Mouse (Mus musculus) cortical plate, adult 2 months (tissue): ENCODE measurements around the gene Padi2.

Source experiments
- CTCF ChIP-seq: fragments of 200-500 bp; IDR thresholded peaks from 2 replicates; pipeline ENCODE4 v1.5.1; 2011; ENCODE audit warnings: mild to moderate bottlenecking, control low read depth, low read length; ENCODE audit not compliant: insufficient read depth; ENCODE audit errors: extremely low read depth
- POLR2A ChIP-seq: fragments of 200-500 bp; IDR thresholded peaks from 2 replicates; pipeline ENCODE4 v1.6.1; 2011; ENCODE audit warnings: mild to moderate bottlenecking, low read length, control low read depth; ENCODE audit not compliant: insufficient read depth; ENCODE audit errors: extremely low read depth

DNA sequence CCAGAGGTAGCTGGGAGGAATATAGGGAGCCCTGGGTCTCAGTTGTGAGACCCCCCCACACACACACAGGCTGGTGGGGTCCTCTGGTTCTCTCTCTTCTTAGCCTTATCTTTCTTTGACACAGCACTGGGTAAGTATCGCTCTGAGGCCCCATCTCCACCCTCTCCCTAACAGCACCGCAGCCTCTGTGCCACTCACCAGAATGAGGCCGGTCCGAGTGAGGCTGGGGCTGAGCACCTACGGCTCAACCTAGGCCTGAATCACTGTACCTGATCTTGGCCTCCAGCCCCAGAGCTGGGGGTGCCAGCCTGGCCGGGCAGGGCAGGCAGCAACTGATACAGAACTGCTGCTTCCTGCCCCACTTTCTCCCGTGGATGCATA lies 45.4 kb upstream of the Padi2 start:
- no peak for TF ChIP-seq CTCF
- no peak for TF ChIP-seq POLR2A
